Mouse (Mus musculus) MEL (cell line): Measurements from ENCODE around the gene Pdcd10. TPM values are rescaled to one million over a fixed set of nuclear protein-coding genes. Genes with fewer than 3 reads are reported as not detected.

Experiments used
- DNase-seq: peaks from one replicate; pipeline ENCODE4 v3.0.0; 2011; ENCODE audit warnings: low read depth, low spot score
- H3K27ac ChIP-seq: 2 replicates; pipeline ENCODE4 v1.5.1; 2012; ENCODE audit warnings: low read depth, mild to moderate bottlenecking, control low read depth, low read length, moderate library complexity; ENCODE audit not compliant: control insufficient read depth
- H3K27me3 ChIP-seq, 2 experiments: fragments of 150-350 bp in 1 of 2; sonication (generic) in 1 of 2; 2 replicates each; pipeline ENCODE4 v1.6.1; 2012; ENCODE audit warnings: low read length in 2 of 2, mild to moderate bottlenecking in 2 of 2, improper control_type of control experiment in 1 of 2, moderate library complexity in 1 of 2; ENCODE audit not compliant: insufficient read depth in 2 of 2, control insufficient read depth in 1 of 2
- H3K36me3 ChIP-seq, 2 experiments: 2 replicates each; pipeline ENCODE4 v1.6.1; 2012 to 2014; ENCODE audit warnings: low read length in 2 of 2, improper control_type of control experiment in 1 of 2, inconsistent platforms in 1 of 2, mild to moderate bottlenecking in 1 of 2; ENCODE audit not compliant: insufficient read depth in 2 of 2, control insufficient read depth in 1 of 2
- H3K4me1 ChIP-seq, 2 experiments: fragments of 150-350 bp in 1 of 2; sonication (generic) in 1 of 2; 2 replicates each; pipeline ENCODE4 v1.6.1; 2012; ENCODE audit warnings: low read length in 2 of 2, improper control_type of control experiment in 1 of 2, mild to moderate bottlenecking in 1 of 2; ENCODE audit not compliant: insufficient read depth in 2 of 2, control insufficient read depth in 1 of 2
- H3K4me3 ChIP-seq, 2 experiments: fragments of 150-350 bp in 1 of 2; sonication (generic) in 1 of 2; 2 replicates each; pipeline ENCODE4 v1.5.1; 2012; ENCODE audit warnings: low read depth in 2 of 2, low read length in 2 of 2, mild to moderate bottlenecking in 2 of 2, moderate library complexity in 2 of 2, control low read depth in 1 of 2, improper control_type of control experiment in 1 of 2; ENCODE audit not compliant: control insufficient read depth in 1 of 2, insufficient read depth in 1 of 2
- H3K79me2 ChIP-seq: 2 replicates; pipeline ENCODE4 v1.6.1; 2012; ENCODE audit warnings: mild to moderate bottlenecking, low read length, moderate library complexity; ENCODE audit not compliant: control insufficient read depth, poor library complexity, insufficient read depth
- H3K9ac ChIP-seq: 2 replicates; pipeline ENCODE4 v1.6.1; 2012; ENCODE audit warnings: low read depth, mild to moderate bottlenecking, control low read depth, low read length, moderate library complexity; ENCODE audit not compliant: control insufficient read depth, poor library complexity, severe bottlenecking
- H3K9me3 ChIP-seq: fragments of 150-350 bp; sonication (generic); replicated peaks from 2 replicates; pipeline ENCODE4 v1.6.1; 2012; ENCODE audit warnings: mild to moderate bottlenecking, low read length, improper control_type of control experiment, moderate library complexity; ENCODE audit not compliant: insufficient read depth
- CHD2 ChIP-seq: IDR thresholded peaks from 2 replicates; pipeline ENCODE4 v1.6.1; 2011; ENCODE audit warnings: low read length, improper control_type of control experiment
- E2F4 ChIP-seq: IDR thresholded peaks from 2 replicates; pipeline ENCODE4 v1.6.1; 2011; ENCODE audit warnings: low read depth, low read length, improper control_type of control experiment, borderline replicate concordance
- EP300 ChIP-seq, 2 experiments: IDR thresholded peaks; 2 replicates each; pipeline ENCODE4 v1.6.1; 2011; ENCODE audit warnings: improper control_type of control experiment in 2 of 2, low read length in 2 of 2, low read depth in 1 of 2, mild to moderate bottlenecking in 1 of 2
- ETS1 ChIP-seq: IDR thresholded peaks from 2 replicates; pipeline ENCODE4 v1.6.1; 2012; ENCODE audit warnings: low read depth, mild to moderate bottlenecking, inconsistent platforms, low read length, improper control_type of control experiment, moderate library complexity
- GATA1 ChIP-seq: IDR thresholded peaks from 2 replicates; pipeline ENCODE4 v1.6.1; 2011; ENCODE audit warnings: low read depth, low read length, improper control_type of control experiment
- JUND ChIP-seq: IDR thresholded peaks from 2 replicates; pipeline ENCODE4 v1.6.1; 2011; ENCODE audit warnings: low read depth, mild to moderate bottlenecking, improper control_type of control experiment, low read length
- POLR2A ChIP-seq, 2 experiments: IDR thresholded peaks; 2 replicates each; pipeline ENCODE4 v1.6.1; 2011 to 2012; ENCODE audit warnings: low read length in 2 of 2, mild to moderate bottlenecking in 2 of 2, control low read depth in 1 of 2, improper control_type of control experiment in 1 of 2, low read depth in 1 of 2, moderate library complexity in 1 of 2; ENCODE audit not compliant: control insufficient read depth in 1 of 2, insufficient read depth in 1 of 2, poor library complexity in 1 of 2
- POLR2AphosphoS2 ChIP-seq: IDR thresholded peaks from 2 replicates; pipeline ENCODE4 v1.6.1; 2011; ENCODE audit warnings: low read length, improper control_type of control experiment
- RCOR1 ChIP-seq: IDR thresholded peaks from 2 replicates; pipeline ENCODE4 v1.6.1; 2012; ENCODE audit warnings: low read depth, mild to moderate bottlenecking, inconsistent platforms, low read length, improper control_type of control experiment
- SIN3A ChIP-seq: IDR thresholded peaks from 2 replicates; pipeline ENCODE4 v1.6.1; 2012; ENCODE audit warnings: low read length, improper control_type of control experiment, inconsistent platforms
- TAL1 ChIP-seq: IDR thresholded peaks from 2 replicates; pipeline ENCODE4 v1.6.1; 2012; ENCODE audit warnings: mild to moderate bottlenecking, inconsistent platforms, low read length, moderate library complexity, mixed read lengths
- TCF12 ChIP-seq: IDR thresholded peaks from 2 replicates; pipeline ENCODE4 v1.6.1; 2014; ENCODE audit warnings: low read depth, mild to moderate bottlenecking, inconsistent platforms, low read length, improper control_type of control experiment, moderate library complexity
- USF2 ChIP-seq, 2 experiments: IDR thresholded peaks; 2 replicates each; pipeline ENCODE4 v1.6.1; 2011 to 2012; ENCODE audit warnings: improper control_type of control experiment in 2 of 2, low read length in 2 of 2, borderline replicate concordance in 1 of 2, inconsistent platforms in 1 of 2, low read depth in 1 of 2, mild to moderate bottlenecking in 1 of 2; ENCODE audit not compliant: insufficient read depth in 1 of 2
- polyA plus RNA-seq, 2 experiments: library from polyadenylated mRNA; stranded (reverse) in 1 of 2; unstranded in 1 of 2; fragments of >175 nt in 1 of 2; fragments of >200 nt in 1 of 2; gene quantifications; 2 replicates each; pipeline versions ENCODE4 v1.2.1 to v1.2.4; 2012; ENCODE audit warnings: low replicate concordance in 2 of 2, low read depth in 1 of 2; ENCODE audit not compliant: insufficient read length in 2 of 2, insufficient read depth in 1 of 2, missing spikeins in 1 of 2
- total RNA-seq: library from RNA; depleted of rRNA; stranded (reverse); fragments of 300-350 nt; gene quantifications from 2 replicates; pipeline ENCODE4 v1.2.3, GENCODE M21; 2012

Gene Pdcd10
- total and polyA plus RNA-seq, 3 experiments, result 41.4 to 110 (median 42.8) TPM

- TF ChIP-seq POLR2AphosphoS2 (no peak), POLR2A (IDR thresholded peaks at IDR 0.05; ENCODE audit: control insufficient read depth in 1 of 2, insufficient read depth in 1 of 2, low read depth in 1 of 2, low read length in 2 of 2, poor library complexity in 1 of 2) (no peak)
Observed at GRCm38 (mm10) chr3:75542852-75543251, 13.8 kb downstream of the Pdcd10 start (continued).

GRCm38 (mm10) chr3:75541259-75541658 lies 15.4 kb downstream of the Pdcd10 start:
- Histone ChIP-seq H3K27me3 (no peaks in the 10 kb centered on the region), H3K4me1 (peaks cover 10 to 14% of the 10 kb centered on the region in 2 experiments; a peak in 3 of 4 replicates), H3K27ac (peak overlapping the region; percentile 54), H3K9ac (0 out of 2 replicates have a peak overlapping the region, but pooled peaks have one; percentile 32), H3K9me3 (no peaks in the 10 kb centered on the region), H3K79me2 (peaks cover 8% of the 10 kb centered on the region), H3K36me3 (peaks cover 7 to 45% of the 10 kb centered on the region in 2 experiments), H3K4me3 (peak overlapping the region in 1 of 2 experiments; percentile 48; a peak in 2 of 4 replicates)
- TF ChIP-seq E2F4 (no peak), USF2 (IDR thresholded peaks at IDR 0.05; ENCODE audit: borderline replicate concordance in 1 of 2, insufficient read depth in 1 of 2, low read depth in 1 of 2, low read length in 2 of 2) (no peak), TCF12 (0 out of 2 replicates have a peak, but pooled peaks have one; percentile 35), EP300 (IDR thresholded peaks at IDR 0.05; ENCODE audit: low read depth in 1 of 2, low read length in 2 of 2) (peak; percentile 73 to 81), TAL1 (0 out of 2 replicates have a peak, but pooled peaks have one; percentile 8), GATA1 (peak; percentile 61; the same call in 1 of the 2 replicates), ETS1 (peak; percentile 37; the same call in 1 of the 2 replicates), RCOR1 (peak; percentile 71)
- peak; percentile 66 for DNase-seq

- DNase-seq, result peak; percentile 71
- Histone ChIP-seq H3K36me3 (peaks cover 5 to 31% of the 10 kb centered on the region in 2 experiments), H3K79me2 (peaks cover 1% of the 10 kb centered on the region; the same call in 1 of the 2 replicates), H3K4me3 (no peak overlapping the region), H3K9ac (no peak overlapping the region), H3K27ac (peak overlapping the region; percentile 22; the same call in 1 of the 2 replicates), H3K9me3 (no peaks in the 10 kb centered on the region)
- TF ChIP-seq POLR2AphosphoS2 (no peak), JUND (0 out of 2 replicates have a peak, but pooled peaks have one; percentile 75), GATA1 (peak; percentile 89), EP300 (IDR thresholded peaks at IDR 0.05; ENCODE audit: low read depth in 1 of 2, low read length in 2 of 2) (peak; percentile 59 to 82; a peak in 3 of 4 replicates), CHD2 (no peak), ETS1 (peak; percentile 72; the same call in 1 of the 2 replicates), TCF12 (no peak), SIN3A (0 out of 2 replicates have a peak, but pooled peaks have one; percentile 33)
- TF ChIP-seq, all 39 proteins: peak for 5
- Histone ChIP-seq H3K27me3 (no peaks in the 10 kb centered on the region), H3K4me1 (peaks cover 10 to 17% of the 10 kb centered on the region in 2 experiments)
Observed at GRCm38 (mm10) chr3:75534045-75534834, 22.4 kb downstream of the Pdcd10 start.
